Mouse (Mus musculus): Measurements from ENCODE around the gene Nipal1.

The Nipal1 gene

DNA sequence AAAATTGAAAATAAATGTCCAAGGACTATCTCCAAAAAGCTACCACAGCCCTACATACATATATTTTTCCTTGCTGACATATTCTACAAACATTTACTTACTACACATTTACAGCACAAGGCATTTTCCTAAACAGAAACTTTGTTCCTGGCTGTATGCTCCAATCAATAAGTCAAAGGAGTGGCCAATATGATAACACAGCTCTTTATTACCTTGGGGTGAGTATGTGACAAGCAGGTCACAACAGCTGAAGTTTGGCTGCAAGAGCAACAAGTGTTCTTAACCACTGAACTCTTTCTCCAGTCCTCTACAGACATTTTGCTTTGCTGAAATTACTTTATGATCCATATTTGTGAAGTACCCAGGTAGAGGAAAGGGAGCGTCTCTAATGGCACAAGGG, 7.5 kb upstream of the Nipal1 start:
- no peaks in the 10 kb centered on the region for H3K36me3 ChIP-seq (ENCODE audit: insufficient read depth, low read length)
- TF ChIP-seq NANOG (IDR thresholded peaks at IDR 0.05; ENCODE audit: borderline replicate concordance, low read length) (no peak), POU5F1 (IDR thresholded peaks at IDR 0.05; ENCODE audit: borderline replicate concordance, low read length) (no peak), CTCF (conservative IDR thresholded peaks at IDR 0.05; ENCODE audit: low read length) (no peak)
- H3K4me3 ChIP-seq (replicated peaks; ENCODE audit: low read length), result no peak overlapping the region
- no peaks in the 10 kb centered on the region for H3K4me1 ChIP-seq (replicated peaks; ENCODE audit: low read depth, low read length)
- no peaks in the 10 kb centered on the region for H3K9me3 ChIP-seq (ENCODE audit: low read length)
- 0 out of 2 replicates have a peak, but pooled peaks cover 8% of the 10 kb centered on the region for H3K27me3 ChIP-seq (ENCODE audit: insufficient read depth, low read length)

GRCm38 (mm10) chr5:72643655-72644054, 3.9 kb upstream of the Nipal1 start:
- Histone ChIP-seq H3K36me3 (ENCODE audit: insufficient read depth, low read length) (no peaks in the 10 kb centered on the region), H3K4me1 (replicated peaks; ENCODE audit: low read depth, low read length) (peaks cover 17% of the 10 kb centered on the region), H3K27me3 (ENCODE audit: insufficient read depth, low read length) (peaks cover 36% of the 10 kb centered on the region), H3K9me3 (ENCODE audit: low read length) (no peaks in the 10 kb centered on the region), H3K4me3 (replicated peaks; ENCODE audit: low read length) (no peak overlapping the region)
- no peak for TF ChIP-seq POU5F1 (IDR thresholded peaks at IDR 0.05; ENCODE audit: borderline replicate concordance, low read length)
- no peak for TF ChIP-seq NANOG (IDR thresholded peaks at IDR 0.05; ENCODE audit: borderline replicate concordance, low read length)
- TF ChIP-seq CTCF (conservative IDR thresholded peaks at IDR 0.05; ENCODE audit: low read length), result no peak

- peaks cover 41% of the 10 kb centered on the region for H3K27me3 ChIP-seq (ENCODE audit: insufficient read depth, low read length)
- no peak within 1 kb of the TSS for H3K4me3 ChIP-seq (replicated peaks; ENCODE audit: low read length)
- no peaks in the 10 kb centered on the region for H3K9me3 ChIP-seq (ENCODE audit: low read length)
- peaks cover 22% of the 10 kb centered on the region for H3K4me1 ChIP-seq (replicated peaks; ENCODE audit: low read depth, low read length)
- no peaks in the 10 kb centered on the region for H3K36me3 ChIP-seq (ENCODE audit: insufficient read depth, low read length)
- TF ChIP-seq CTCF (conservative IDR thresholded peaks at IDR 0.05; ENCODE audit: low read length), result no peak
- TF ChIP-seq POU5F1 (IDR thresholded peaks at IDR 0.05; ENCODE audit: borderline replicate concordance, low read length), result no peak
- TF ChIP-seq NANOG (IDR thresholded peaks at IDR 0.05; ENCODE audit: borderline replicate concordance, low read length), result no peak
Measured at GRCm38 (mm10) chr5:72644175-72644574, 3.4 kb upstream of the Nipal1 start, which contains the start of gene Cnga1. Gene Cnga1, minus strand, starts transcription at chr5:72644275.

- Histone ChIP-seq H3K27me3 (ENCODE audit: insufficient read depth, low read length) (peaks cover 47% of the 10 kb centered on the region), H3K36me3 (ENCODE audit: insufficient read depth, low read length) (no peaks in the 10 kb centered on the region), H3K4me3 (replicated peaks; ENCODE audit: low read length) (no peak overlapping the region), H3K4me1 (replicated peaks; ENCODE audit: low read depth, low read length) (peaks cover 22% of the 10 kb centered on the region), H3K9me3 (ENCODE audit: low read length) (no peaks in the 10 kb centered on the region)
- TF ChIP-seq CTCF (conservative IDR thresholded peaks at IDR 0.05; ENCODE audit: low read length) (peak; percentile 65), NANOG (IDR thresholded peaks at IDR 0.05; ENCODE audit: borderline replicate concordance, low read length) (no peak)
Measured at GRCm38 (mm10) chr5:72646131-72646530, 1.5 kb upstream of the Nipal1 start.

GRCm38 (mm10) chr5:72646996-72647395, 599 bp upstream of the Nipal1 start:
- Histone ChIP-seq H3K4me3 (replicated peaks; ENCODE audit: low read length) (peak overlapping the region; percentile 80), H3K36me3 (ENCODE audit: insufficient read depth, low read length) (no peaks in the 10 kb centered on the region), H3K4me1 (replicated peaks; ENCODE audit: low read depth, low read length) (peaks cover 22% of the 10 kb centered on the region), H3K27me3 (ENCODE audit: insufficient read depth, low read length) (peaks cover 47% of the 10 kb centered on the region), H3K9me3 (ENCODE audit: low read length) (no peaks in the 10 kb centered on the region)
- no peak for TF ChIP-seq CTCF (conservative IDR thresholded peaks at IDR 0.05; ENCODE audit: low read length)
- no peak for TF ChIP-seq NANOG (IDR thresholded peaks at IDR 0.05; ENCODE audit: borderline replicate concordance, low read length)
- no peak for TF ChIP-seq POU5F1 (IDR thresholded peaks at IDR 0.05; ENCODE audit: borderline replicate concordance, low read length)

DNA sequence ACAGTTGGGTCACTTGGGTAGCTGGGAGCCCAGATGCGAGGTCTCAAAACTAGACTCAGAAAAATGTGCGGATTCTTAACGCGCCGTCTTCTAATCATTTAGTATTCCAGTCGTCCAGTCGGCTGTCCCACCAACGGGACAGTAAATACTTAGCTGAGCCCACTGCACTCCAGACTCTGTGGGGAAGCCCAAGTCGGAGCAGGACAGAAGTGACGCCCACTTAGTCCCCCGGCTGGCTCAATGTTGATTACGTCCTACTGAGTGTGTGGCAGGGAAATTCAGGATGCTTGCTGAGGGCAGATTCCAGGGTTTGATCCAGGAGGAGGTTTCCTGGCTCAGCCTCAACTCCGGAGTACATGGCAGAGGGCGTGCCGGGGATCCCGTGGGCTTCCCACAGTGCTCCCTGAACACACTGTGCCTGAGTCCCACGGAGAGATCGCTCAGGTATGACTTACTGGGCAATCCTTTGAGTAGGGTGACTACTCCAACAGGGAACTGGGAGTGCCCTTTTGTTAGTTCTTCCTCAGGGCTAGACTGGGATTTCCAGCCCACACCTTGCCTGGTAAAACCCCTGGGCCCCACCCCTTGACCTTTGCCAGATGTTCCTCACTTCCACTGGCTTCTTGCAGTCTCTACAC, 482 bp downstream of the Nipal1 start:
- no peak for TF ChIP-seq NANOG (IDR thresholded peaks at IDR 0.05; ENCODE audit: borderline replicate concordance, low read length)
- no peak for TF ChIP-seq POU5F1 (IDR thresholded peaks at IDR 0.05; ENCODE audit: borderline replicate concordance, low read length)
- no peak for TF ChIP-seq CTCF (conservative IDR thresholded peaks at IDR 0.05; ENCODE audit: low read length)
- Histone ChIP-seq H3K27me3 (ENCODE audit: insufficient read depth, low read length) (peaks cover 47% of the 10 kb centered on the region), H3K4me1 (replicated peaks; ENCODE audit: low read depth, low read length) (peaks cover 22% of the 10 kb centered on the region), H3K9me3 (ENCODE audit: low read length) (no peaks in the 10 kb centered on the region), H3K4me3 (replicated peaks; ENCODE audit: low read length) (peak overlapping the region; percentile 80), H3K36me3 (ENCODE audit: insufficient read depth, low read length) (no peaks in the 10 kb centered on the region)

DNA sequence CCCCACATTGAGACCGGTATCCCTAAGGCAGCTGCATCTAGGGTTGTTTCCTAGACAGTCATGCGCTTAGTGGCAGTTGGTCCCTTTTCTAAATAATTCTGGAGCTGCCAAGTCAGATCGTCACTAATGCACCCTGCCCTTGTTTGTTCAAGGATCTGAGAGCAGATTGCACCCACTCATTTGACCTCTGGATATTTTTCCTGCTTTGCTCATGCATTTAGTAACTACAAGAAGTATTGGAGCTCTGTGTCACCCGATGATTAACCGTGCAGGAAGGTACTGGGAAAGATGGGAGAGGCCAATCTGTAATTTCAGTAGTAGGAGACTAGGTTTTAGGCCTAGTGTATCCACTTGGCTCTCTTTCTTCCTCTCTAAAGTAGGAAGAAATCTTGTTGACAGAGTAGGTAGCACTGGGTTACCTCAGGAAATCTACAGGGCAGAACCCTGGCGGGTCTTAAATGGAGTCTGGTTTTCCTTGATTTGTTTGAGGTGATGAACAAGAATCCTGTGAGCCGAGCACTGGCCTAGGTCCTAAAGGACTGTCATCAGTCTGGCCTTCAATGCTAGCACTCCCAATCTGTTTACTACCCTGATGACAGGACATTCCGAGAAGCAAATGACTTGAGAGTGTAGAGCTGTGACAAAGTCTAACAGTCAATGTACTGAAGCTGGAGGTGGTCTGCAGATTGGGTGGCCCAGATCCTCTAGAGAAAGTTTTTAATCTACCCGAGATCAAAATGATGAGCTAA, 1.6 kb downstream of the Nipal1 start:
- no peak overlapping the region for H3K4me3 ChIP-seq (replicated peaks; ENCODE audit: low read length)
- H3K36me3 ChIP-seq (ENCODE audit: insufficient read depth, low read length), result no peaks in the 10 kb centered on the region
- TF ChIP-seq NANOG (IDR thresholded peaks at IDR 0.05; ENCODE audit: borderline replicate concordance, low read length) (no peak), CTCF (conservative IDR thresholded peaks at IDR 0.05; ENCODE audit: low read length) (no peak), POU5F1 (IDR thresholded peaks at IDR 0.05; ENCODE audit: borderline replicate concordance, low read length) (no peak)
- H3K9me3 ChIP-seq (ENCODE audit: low read length), result no peaks in the 10 kb centered on the region
- H3K4me1 ChIP-seq (replicated peaks; ENCODE audit: low read depth, low read length), result peaks cover 22% of the 10 kb centered on the region
- H3K27me3 ChIP-seq (ENCODE audit: insufficient read depth, low read length), result peaks cover 43% of the 10 kb centered on the region

DNA sequence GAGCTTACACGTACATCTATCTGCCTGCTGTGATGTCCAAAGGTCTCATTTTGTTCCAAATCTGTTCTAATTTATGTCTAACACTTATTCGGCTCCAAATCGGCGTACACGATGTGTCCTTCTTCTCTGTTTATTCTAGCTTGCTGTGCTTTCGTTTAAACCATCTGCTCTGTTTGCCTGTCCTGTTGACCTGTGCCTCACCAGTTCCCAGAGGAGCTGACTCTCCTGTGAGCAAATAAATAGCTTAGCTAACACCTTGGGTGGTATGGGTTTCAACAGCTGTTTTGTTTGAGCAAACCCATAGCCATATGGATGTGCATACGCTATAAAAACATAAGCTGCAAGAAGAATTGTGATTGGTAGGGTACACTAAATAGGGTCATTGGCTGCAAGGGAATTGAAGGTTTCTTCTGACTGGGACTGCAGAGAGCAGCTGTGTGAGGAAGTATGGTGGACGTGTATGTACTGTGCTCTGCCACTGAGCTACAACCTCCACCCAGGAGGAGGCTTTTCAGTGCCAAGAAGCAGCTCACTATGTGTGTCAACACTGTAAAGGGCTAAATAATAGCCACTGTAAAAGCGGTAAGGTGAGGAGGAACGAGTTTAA, 5.6 kb downstream of the Nipal1 start:
- Histone ChIP-seq H3K36me3 (ENCODE audit: insufficient read depth, low read length) (no peaks in the 10 kb centered on the region), H3K27me3 (ENCODE audit: insufficient read depth, low read length) (peaks cover 16% of the 10 kb centered on the region), H3K9me3 (ENCODE audit: low read length) (no peaks in the 10 kb centered on the region), H3K4me1 (replicated peaks; ENCODE audit: low read depth, low read length) (peaks cover 10% of the 10 kb centered on the region), H3K4me3 (replicated peaks; ENCODE audit: low read length) (no peak overlapping the region)
- TF ChIP-seq NANOG (IDR thresholded peaks at IDR 0.05; ENCODE audit: borderline replicate concordance, low read length) (no peak), POU5F1 (IDR thresholded peaks at IDR 0.05; ENCODE audit: borderline replicate concordance, low read length) (no peak), CTCF (conservative IDR thresholded peaks at IDR 0.05; ENCODE audit: low read length) (no peak)

Measured in E14TG2a.4 (cell line).